Mouse (Mus musculus) gastrocnemius, adult 2 months (tissue): ENCODE measurements around the gene Dnah2. TPM values are rescaled to one million over a fixed set of nuclear protein-coding genes. Genes with fewer than 3 reads are reported as not detected.

Experiments
- DNase-seq: peaks from one replicate; pipeline ENCODE4 v3.0.0; 2022
- H3K27ac ChIP-seq: fragments of 200-600 bp; 2 replicates; pipeline ENCODE4 v1.8.1; 2022; ENCODE audit warnings: mild to moderate bottlenecking
- H3K4me3 ChIP-seq: fragments of 200-600 bp; 2 replicates; pipeline ENCODE4 v1.8.1; 2022; ENCODE audit warnings: mild to moderate bottlenecking, moderate library complexity
- CTCF ChIP-seq: fragments of 200-600 bp; IDR thresholded peaks from 2 replicates; pipeline ENCODE4 v1.8.1; 2022; ENCODE audit warnings: antibody characterized with exemption, mild to moderate bottlenecking, moderate library complexity
- intact Hi-C: fragments of 180-260 bp; cut with DNase I; formaldehyde crosslinking; loops from one replicate; pipeline ENCODE4 v1.15.1; 2025
- total RNA-seq, 2 experiments: library from RNA; stranded (reverse); gene quantifications; 2 replicates each; pipeline ENCODE4 v1.2.3; 2021

Dnah2 gene
- total RNA-seq, 2 experiments from 2014 or later = 0.05 to 0.25 TPM

DNA sequence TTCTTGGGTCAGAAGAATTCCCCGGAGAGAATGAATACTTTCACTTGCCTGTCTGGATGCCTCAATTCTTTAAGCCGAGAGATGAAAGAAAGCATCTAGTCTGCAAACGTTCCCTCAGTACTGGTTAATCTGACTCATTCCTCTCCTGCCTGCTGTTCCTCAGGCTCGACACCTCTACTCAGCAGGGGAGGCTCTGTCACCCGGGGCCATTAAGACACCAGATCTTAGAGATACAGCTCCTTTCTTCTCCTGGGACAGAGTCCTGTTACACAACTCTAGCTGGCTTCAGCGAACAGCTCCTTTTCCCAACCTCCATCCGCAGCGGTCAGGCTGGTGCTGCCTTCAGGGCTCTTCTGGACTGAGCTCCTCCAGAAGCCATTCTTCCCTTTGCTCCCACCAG lies 77.4 kb downstream of the Dnah2 start:
- no peak for DNase-seq
- intact Hi-C loops = no loop called here
- Histone ChIP-seq H3K4me3 (no peak overlapping the region), H3K27ac (no peak overlapping the region)
- TF ChIP-seq CTCF = no peak

DNA sequence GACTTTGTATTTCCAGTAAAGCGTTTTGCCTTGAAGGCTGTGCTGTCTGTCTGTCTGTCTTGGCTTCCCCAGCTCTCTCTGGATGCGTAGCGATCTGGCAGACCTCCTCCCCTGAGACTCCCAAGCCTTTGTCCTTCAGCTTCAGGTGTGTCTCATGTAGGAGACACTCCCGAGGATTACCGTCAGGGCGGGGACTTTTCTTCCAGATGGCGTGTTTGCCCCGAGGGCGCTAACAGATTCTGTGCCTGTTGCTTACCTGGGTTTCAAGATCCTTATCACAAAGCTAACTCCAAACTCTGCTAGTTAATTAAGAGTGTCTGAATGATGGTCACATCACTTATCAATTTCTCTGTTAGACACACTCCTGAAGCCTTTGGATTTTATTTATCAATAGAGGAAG lies 79.6 kb downstream of the Dnah2 start:
- Histone ChIP-seq H3K27ac (no peak overlapping the region), H3K4me3 (no peak overlapping the region)
- DNase-seq = no peak
- TF ChIP-seq CTCF = no peak
- intact Hi-C loops = no loop called here

DNA sequence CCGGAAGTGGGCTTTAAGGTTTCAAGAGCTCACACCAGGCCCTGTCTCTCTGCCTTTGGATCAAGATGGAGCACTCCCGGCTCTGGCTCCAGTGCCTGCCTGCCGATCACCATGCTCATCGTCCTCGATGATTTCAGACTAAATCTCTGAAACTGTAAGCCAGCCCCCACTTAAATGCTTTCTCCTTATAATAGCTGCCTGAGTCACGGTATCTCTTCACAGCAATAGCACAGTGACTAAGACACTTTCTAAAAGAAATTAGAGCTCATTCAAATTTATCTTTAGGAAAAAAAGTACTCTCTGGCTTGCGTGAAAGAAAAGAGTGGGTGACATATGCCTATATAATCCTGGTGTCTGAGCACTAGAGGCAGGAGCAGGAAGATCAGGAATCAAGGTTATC lies 84.9 kb downstream of the Dnah2 start:
- DNase-seq = no peak
- Histone ChIP-seq H3K27ac (no peak overlapping the region), H3K4me3 (no peak overlapping the region)
- intact Hi-C loops = no loop called here
- TF ChIP-seq CTCF = no peak

DNA sequence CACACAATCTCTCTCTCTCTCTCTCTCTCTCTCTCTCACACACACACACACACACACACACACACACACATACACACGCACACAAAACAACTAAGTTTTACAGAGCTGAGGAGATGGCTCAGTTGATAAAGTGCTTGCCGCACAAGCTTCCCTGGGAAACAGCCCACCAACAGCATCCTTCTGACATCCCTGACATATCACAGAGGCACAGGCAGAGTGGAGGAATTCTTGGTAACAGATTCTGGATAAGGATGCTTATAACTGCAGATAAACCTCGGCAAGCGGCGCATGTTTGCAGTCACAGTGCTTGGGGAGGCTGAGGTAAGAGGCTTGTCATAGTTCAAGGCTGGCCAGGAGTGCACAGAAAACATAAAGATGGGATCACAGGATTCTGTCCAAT lies 87.3 kb downstream of the Dnah2 start:
- intact Hi-C loops = no loop called here
- no peak for DNase-seq
- no peak for TF ChIP-seq CTCF
- H3K4me3 ChIP-seq = no peak overlapping the region
- H3K27ac ChIP-seq = no peak overlapping the region

DNA sequence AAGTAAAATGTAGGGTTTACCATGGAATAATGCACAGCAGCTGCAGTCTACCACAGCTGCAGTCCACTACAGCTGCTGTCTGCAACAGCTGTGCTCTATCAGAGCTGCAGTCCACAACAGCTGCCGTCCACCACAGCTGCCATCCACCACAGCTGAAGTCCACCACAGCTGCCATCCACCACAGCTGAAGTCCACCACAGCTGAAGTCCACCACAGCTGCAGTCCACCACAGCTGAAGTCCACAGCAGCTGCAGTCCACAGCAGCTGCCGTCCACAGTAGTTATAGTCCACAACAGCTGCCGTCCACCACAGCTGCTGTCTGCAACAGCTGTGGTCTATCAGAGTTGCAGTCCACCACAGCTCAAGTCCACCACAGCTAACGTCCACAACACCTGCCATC lies 89.0 kb downstream of the Dnah2 start:
- intact Hi-C loops = no loop called here
- no peak for DNase-seq
- no peak overlapping the region for H3K27ac ChIP-seq
- no peak overlapping the region for H3K4me3 ChIP-seq
- TF ChIP-seq CTCF = no peak

DNA sequence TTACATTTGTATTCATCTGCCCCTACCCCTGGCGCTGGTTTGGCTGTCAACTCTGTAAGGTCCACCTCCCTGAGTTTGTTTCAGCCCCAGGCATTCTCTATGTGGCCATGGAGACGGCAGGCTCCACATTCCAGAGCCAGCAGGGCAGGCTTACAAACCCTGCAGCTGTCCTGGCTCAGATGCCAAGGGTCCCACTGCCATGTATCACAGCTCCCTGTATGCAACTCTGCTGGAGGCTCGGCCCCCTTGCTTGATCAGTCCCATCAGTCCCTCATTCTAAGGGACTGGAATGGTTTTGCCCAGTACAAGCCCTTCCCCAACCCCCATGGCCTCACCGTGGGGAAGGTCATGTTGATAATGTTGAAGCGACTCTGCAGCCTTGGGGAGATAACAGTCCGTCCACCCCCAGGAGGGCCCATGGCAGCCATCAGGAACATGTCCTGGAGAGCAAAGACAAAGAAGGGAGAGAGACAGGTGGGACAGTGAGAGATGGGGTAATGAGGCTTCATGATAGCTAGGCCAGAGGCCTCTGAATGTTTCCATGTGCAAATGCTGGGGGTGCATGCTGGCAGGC lies 91.8 kb downstream of the Dnah2 start:
- H3K4me3 ChIP-seq = no peak overlapping the region
- peak; percentile 60 for DNase-seq
- intact Hi-C loops = no loop called here
- TF ChIP-seq CTCF = no peak
- no peak overlapping the region for H3K27ac ChIP-seq

DNA sequence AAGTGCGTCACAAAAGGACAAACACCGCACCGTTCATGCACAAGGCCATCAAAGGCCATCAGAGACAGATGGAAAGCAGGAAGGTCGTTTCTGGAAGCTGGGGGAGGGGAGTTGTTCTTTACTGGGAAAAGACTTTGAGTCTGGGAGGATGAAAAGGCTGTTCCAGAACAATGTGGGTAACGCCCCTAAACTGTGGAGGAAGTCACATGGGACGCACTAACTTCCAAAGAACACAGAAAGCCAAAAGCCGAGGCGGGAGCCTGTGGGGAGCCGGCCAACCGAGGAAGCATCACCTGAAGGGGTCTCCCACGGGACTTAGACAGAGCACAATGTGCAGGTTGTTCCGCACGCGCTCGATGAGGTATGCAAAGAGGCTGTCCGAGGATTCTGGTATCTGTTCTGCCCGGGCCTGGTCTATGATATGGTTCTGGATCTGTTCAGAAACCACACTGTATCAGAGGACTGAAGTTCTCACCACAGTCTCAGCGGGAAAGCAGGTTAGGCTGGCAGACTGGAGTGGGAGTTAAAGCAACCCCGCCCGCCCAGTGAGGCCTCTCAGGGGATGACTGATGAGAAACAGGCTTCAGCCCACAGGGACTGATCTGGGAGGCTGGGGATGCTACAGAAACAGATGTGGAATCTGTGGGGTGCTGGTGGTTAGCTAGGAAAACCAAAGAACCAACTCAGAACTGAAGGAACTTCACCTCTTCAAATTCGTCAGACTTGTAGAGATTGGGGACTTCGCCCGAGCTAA lies 96.6 kb downstream of the Dnah2 start:
- DNase-seq = peak; percentile 52
- no peak for TF ChIP-seq CTCF
- Histone ChIP-seq H3K4me3 (peak overlapping the region; percentile 58), H3K27ac (peak overlapping the region; percentile 76)
- intact Hi-C loops = no loop called here

DNA sequence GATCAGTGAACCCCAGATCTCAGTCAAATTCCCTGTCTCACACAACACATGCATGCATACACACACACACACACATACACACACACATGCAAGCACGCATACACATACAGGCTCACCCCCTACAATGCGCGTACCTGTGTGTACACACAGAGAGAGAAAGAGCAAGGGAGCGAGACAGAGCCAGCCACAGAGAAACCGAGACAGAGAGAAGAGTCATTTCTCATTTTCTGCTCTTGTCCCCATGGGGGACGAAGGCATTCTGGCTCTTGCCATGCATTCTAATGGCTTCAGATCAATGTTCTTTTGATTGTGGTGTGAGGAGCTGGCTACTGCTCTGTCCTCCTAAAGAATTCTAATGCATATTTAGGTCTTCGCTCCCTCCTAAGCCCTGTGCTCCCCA lies 101.6 kb downstream of the Dnah2 start:
- DNase-seq = no peak
- intact Hi-C loops = loop anchor here (5.0 kb wide), 1 partner anchor 80 kb away; no protein-coding TSS in a partner anchor
- no peak for TF ChIP-seq CTCF
- H3K4me3 ChIP-seq = no peak overlapping the region
- H3K27ac ChIP-seq = no peak overlapping the region

DNA sequence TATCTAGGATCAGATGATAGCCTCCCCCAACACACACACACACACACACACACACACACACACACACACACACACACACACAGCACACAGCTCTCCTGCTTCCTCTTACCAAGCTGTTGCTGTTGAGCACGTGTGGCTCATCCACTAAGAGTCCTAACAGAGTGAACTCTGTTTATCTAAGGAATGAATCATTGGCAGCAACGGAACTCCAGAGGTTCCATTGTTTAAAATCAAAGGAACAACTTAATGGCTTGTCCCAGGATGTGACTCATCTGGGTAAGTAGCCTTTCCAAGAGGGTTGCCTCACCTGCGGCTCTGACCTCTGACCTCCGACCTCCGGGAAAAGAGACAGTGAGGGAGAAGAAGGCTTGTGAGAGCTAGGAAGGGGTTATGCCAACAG lies 105.6 kb downstream of the Dnah2 start:
- Histone ChIP-seq H3K4me3 (no peak overlapping the region), H3K27ac (0 out of 2 replicates have a peak overlapping the region, but pooled peaks have one; percentile 24)
- TF ChIP-seq CTCF = no peak
- intact Hi-C loops = loop anchor here (5.0 kb wide), 1 partner anchor 69 kb away; no protein-coding TSS in a partner anchor
- DNase-seq = no peak

DNA sequence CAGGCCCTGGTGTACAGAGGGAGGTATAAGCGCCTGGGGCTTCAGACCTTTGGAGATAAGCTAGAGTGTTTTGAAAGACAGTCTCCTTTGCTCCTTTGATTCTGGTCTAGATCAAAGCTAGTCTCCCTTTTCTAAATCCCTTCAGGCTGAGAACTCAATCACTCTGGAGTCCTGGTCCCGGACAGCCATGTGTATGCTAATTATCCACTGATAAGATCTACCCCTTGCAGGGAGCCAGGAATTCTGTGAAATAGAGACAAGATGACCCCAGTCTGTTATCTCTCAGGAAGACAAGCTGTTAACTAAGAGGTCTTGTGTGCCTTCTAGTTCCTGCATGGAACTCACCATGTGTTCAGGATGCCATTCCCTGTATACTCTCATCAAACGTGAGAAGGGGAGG lies 111.6 kb downstream of the Dnah2 start:
- DNase-seq = no peak
- no peak for TF ChIP-seq CTCF
- Histone ChIP-seq H3K27ac (no peak overlapping the region), H3K4me3 (no peak overlapping the region)
- intact Hi-C loops = no loop called here

DNA sequence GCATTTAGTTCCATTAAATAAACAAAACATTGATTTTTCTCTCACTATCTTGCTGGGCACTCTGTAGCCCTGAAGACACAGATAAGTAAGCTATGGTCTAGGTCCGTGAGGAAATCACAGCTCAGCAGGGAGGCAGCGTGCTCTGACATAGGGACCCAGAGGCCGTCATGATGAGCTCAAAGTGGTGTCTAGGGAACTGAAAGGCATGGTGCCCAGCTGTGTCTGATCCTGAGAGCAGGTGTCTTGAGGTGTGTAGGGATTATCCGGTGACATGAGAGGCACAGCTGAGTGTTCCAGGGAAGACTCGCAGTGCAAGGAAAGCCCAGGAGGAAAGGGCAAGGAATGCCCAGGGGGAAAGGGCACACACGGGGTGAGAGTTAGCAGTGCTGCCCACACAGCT lies 115.7 kb downstream of the Dnah2 start:
- TF ChIP-seq CTCF = no peak
- Histone ChIP-seq H3K27ac (no peak overlapping the region), H3K4me3 (no peak overlapping the region)
- intact Hi-C loops = loop anchor here (5.0 kb wide), 1 partner anchor 161 kb away; no protein-coding TSS in a partner anchor
- DNase-seq = no peak

DNA sequence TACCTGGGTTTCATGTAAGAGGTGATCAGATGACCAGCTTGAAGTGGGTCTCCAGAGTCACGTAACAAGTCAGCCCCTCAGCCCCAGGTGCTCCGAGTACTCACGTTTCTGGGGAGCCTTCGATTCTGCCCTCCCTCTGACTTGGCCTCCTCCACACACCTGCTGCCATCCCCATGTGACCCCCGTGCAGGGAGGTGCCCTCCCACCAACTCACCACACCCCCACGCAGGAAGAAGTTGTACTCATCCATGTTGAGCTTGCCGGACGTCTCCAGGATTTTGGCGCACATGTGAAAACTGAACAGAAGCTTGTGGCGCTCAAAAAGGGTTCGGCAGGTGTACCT lies 116.3 kb downstream of the Dnah2 start:
- intact Hi-C loops = loop anchor here (1.0 to 5.0 kb wide), 2 partner anchors 31 to 160 kb away; no protein-coding TSS in a partner anchor
- Histone ChIP-seq H3K27ac (no peak overlapping the region), H3K4me3 (no peak overlapping the region)
- TF ChIP-seq CTCF = no peak
- DNase-seq = no peak

DNA sequence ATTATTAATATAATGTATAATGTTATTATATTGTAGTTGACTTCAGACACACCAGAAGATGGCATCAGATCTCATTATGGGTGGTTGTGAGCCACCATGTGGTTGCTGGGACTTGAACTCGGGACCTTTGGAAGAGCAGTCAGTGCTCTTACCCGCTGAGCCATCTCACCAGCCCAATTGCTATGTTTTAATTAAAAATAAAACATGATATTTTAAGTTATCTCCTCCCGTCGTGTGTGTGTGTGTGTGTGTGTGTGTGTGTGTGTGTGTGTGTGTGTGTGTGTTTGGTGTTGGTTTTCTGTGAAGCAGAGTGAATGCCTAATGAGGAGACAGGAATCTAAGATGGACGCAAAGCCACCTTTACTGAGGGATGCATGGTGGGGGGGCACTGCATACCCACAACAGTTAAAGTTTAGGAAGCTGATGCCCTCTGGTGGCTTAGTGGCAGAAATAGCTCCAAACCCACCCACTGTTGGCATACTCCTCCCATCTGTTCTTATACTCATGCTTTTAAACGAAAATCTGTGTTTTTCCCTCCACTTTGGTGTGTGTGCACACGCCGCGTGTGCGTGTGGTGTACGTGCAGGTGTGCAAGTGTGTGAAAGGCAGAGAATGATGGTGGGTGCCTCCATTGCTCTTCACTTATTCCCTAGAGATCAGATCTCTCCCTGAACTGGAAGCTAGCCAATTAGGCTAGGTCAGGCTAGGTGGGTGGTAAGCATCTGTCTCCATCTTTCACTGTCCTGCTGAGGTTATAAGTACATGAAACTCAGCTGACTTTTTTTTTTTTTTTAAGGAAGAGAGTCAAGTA lies 116.9 kb downstream of the Dnah2 start:
- Histone ChIP-seq H3K4me3 (no peak overlapping the region), H3K27ac (no peak overlapping the region)
- intact Hi-C loops = loop anchor here (1.0 to 5.0 kb wide), 2 partner anchors 31 to 160 kb away; no protein-coding TSS in a partner anchor
- TF ChIP-seq CTCF = peak; percentile 79
- peak; percentile 70 for DNase-seq
